Mouse (Mus musculus) adrenal gland, postnatal 10 days (tissue): ENCODE measurements at regions not wholly inside any gene's neighbourhood (a gene's known extent, or its start where the extent isn't known, plus 50 kb on each side); places are given as distances from the start of the nearest gene placed in this dataset.

Experiments
- DNase-seq: peaks from one replicate; pipeline ENCODE4 v3.0.0; 2021; ENCODE audit warnings: mixed read lengths

DNA sequence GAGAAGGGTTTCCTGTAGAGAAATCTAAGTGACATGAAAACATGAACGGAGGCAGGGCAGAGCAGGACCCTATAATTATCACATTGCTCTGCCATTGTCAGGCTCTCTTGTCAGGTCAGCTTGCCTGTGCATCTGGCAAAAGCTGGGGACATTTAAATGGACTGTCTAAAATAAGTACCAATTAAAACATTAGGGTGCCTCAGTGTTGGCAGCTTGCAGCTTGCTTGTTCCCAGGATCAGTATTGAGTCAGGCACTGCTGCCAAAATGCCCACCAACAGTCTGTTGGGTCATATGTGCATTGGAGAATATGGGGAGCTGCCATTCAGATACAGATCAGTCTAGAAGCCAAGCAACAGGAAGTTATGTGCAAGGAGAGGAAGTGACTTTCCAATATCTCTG lies 349.5 kb upstream of the B3gat1 start:
- DNase-seq = no peak

DNA sequence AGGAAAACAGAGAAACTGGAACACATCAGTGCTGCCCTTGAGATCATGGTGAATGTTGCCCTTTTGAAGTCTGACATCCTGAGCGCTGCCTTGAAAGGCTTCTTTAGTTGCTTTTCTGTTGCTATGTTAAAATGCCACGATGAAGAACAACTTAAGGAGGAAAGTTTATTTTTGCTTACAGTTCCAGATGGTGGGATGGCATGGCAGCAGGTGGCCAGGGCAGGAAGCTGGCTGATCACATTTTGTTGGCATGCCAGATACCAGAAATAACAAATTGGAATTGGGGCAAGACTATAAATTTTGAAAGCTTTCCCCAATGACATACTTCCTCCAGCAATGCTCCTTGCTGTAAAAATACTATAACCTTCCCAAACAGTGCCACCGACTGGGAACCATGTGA lies 334.9 kb upstream of the B3gat1 start:
- no peak for DNase-seq

DNA sequence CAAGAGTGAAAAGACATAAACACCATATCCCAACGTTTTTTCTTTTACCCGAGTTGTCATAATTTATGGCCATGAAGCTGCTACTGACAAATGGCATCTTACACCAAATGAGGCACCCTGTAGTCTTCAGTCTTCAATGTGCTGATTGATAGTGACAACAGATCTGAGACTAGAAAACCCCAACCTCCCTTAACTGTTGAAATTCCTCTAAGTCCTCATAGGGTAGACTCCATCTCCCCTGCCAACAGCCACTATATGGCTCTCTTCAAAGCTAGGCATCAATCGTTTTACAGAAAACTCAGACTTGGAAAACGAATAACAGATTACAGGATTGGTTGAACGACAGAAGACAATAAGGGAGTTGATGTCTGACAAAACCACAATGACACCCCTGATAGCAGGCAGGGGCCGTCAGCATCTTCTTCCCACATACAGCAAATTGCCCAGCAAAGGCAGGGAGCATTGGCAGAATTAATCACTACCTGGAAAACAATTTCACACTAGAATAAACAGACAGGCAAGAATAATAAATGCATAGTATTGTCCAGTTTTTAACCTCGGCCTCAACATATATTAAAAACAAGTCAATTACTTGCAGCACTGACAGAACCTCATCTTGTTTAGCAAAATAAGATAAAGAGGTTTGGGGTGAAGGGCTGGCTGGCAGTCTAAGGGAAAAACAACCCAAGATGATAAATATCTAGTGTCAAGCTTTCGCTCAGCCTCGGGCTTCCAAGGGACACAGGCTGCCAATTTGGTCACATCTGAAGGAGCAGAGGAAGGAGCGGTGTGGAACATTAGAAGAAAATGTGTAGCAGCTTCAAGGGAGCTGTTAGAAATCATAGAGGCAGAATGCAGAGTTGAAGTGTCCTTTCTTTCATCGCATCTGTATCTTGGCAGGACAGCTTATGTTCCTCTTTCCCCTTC lies 310.4 kb upstream of the B3gat1 start:
- no peak for DNase-seq

DNA sequence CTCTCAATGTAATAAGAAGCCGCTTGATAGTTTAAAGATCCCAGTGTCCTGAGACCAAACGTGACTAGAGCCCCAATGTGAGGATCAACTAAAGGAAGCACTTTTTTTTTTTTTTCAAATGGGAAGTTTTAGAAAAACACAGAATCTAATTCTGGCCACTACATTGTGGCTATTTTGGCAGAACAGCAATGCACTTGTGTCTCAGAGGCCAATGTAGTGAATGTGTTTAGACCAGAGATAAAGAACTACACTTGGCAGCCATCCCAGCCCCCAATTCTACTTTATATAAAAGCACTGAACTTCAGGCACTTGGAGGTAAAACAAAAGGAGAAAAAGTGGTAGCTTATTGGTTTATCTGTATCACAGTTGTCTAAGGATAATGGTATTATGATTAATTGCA lies 298.0 kb upstream of the B3gat1 start:
- no peak for DNase-seq

DNA sequence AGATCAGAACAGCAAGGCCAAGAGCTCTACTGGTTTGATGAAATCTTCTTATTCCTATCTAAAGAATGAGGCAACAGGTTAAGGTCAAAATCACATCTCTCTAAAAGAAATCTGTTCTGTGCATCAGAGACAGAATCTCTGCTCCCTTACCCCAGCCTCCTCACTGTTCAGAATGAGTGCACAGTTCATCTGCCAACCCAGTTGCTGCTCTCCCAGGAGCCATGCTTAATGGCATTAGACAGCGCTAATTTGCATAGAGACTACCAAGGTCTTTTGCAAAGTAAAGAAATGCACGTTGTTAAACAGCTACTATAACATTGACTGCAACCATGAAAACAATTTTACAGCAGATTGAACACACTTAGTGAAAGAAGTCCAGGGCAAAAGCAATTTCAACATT lies 296.3 kb upstream of the B3gat1 start:
- DNase-seq = no peak

DNA sequence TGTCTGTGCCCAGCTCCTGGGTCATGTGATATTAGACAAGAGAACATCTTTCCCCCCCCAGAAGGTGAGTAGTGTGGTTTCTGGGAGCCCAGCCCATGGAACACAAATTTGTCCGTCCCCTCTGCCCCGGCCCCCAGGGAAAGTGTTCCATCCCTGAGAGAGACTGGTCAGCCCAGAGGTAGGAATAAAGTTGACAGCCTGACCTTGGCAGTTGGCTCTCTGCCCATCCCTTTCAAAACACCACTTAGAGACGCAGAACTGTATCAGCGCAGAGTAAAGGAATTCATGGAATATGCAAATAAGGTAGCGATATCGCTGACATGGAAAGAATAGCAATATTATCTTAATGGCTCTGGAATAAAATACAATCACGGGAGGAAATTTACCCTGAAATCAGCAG lies 279.6 kb upstream of the B3gat1 start:
- peak; percentile 58 for DNase-seq

DNA sequence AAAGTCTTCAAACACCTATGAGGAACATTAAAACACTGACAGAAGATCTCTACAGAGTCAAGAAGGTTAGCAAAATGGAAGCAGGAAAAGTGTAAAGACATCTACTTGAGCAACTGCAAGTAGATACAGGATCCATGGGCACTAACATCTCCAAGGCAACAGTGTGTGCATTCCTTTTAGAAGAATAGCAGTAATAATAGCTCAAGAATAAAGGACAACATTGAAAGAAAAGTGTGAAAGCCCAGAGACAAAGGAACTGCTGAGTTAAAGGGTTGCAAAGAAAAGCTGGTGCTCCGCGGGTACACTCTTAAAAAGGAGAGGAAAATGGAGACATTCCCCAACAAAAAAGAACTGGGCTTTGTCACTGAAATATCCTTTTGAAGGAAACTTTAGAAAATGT lies 272.4 kb upstream of the B3gat1 start:
- no peak for DNase-seq

DNA sequence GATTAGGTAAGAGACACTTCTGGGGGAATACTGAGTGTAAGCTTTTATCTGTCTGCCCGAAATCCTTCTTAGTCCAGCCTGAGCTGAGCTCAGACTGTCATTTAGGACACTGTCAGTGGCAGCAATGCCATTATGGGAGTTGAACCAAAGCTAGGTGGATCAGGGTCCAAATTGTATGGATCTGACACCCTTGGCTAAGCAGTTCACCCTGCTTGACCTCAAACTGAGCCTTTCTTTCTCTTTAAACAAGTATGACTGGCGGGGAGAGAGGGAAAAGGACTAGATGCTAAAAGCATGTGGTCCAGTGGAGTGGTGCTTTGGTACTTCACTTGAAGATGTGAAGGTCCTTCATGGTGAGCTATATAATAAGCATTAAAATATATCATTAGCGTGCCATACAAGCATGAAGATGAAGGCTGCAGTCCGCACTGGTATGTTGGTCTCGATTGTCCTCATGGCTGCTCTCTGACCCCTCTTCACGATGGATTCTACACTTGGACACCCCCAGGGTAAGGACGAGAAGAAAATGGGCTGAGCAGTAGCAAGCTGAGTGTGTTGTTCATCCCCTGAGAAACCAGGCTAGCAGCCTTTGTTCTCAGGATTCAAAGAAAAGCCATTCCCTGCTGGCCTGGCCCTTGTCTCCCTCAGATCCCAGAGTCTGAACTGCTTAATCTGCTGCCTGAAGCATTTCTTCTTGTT lies 262.7 kb upstream of the B3gat1 start:
- DNase-seq = no peak

DNA sequence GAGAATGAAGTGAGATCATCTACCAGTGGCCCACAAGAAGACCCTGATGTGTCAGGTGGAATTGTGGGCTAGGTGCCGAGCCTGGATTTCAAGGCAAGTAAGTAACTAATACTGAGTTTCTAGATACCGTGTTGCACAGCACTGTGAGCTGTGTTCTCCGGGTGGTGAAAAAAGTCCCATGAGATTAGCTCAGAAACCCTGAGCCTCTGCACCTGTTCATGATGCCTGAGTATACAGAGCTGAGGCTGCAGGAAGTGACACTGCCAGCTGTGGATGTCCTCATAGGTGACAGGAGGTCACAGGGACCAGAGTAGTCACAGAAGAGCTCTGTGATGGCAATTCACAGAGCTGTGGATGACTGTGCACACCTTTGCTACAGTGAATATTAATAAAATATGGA lies 257.2 kb upstream of the B3gat1 start:
- no peak for DNase-seq

DNA sequence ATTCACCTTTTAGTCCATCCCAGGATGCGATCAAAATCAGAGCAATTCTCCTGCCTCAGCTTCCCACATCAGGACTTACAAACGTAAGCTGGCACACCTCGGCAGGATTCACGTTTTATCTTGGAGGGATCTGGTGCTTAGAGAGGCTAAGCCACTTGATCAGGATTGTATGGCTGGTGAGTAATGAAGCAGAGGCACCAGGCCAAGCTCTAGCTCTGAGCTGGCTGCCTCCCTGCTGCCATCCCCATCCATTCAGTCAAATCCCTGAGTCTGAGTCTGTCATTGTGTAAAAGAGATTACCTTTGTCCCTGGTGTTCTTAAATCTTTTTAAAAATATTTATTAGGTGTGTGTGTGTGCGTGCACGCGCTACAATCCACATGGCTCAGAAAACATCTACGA lies 252.6 kb upstream of the B3gat1 start:
- no peak for DNase-seq

DNA sequence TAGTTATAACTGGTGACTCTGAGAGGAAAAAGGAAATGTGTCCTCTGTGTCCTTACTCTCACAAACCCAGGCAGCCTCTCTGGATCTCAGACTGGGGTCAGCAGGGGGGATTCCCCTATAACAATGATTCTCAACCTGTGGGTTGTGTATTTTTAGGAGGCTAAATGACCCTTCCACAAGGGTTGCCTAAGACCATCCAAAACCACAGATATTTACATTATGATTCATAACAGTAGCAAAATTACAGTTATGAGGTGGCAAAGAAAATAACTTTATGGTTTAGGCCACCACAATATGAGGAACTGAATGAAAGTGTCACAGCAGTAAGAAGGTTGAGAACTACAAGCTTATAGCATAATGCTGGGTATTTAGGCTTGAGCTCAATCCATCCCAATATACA lies 251.6 kb upstream of the B3gat1 start:
- no peak for DNase-seq

DNA sequence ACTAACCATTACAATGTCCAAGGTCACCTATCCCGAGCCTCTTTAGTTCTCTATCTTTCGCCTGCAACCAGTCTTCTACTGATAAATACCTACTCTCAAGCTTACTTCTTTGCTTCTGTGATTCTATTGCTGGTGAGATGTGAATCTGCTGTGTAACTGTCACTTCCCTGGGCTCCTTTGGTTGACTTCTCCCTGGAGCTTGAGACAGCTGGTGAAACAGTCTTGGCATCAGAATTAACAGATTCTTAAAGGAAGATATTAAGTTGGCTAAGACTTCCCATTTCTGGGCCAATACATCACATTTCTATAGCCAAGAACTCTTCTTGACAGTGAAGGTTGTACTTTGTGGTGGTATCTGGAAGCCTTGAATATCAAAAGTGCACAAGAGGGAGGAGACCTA lies 239.8 kb upstream of the B3gat1 start:
- DNase-seq = no peak

DNA sequence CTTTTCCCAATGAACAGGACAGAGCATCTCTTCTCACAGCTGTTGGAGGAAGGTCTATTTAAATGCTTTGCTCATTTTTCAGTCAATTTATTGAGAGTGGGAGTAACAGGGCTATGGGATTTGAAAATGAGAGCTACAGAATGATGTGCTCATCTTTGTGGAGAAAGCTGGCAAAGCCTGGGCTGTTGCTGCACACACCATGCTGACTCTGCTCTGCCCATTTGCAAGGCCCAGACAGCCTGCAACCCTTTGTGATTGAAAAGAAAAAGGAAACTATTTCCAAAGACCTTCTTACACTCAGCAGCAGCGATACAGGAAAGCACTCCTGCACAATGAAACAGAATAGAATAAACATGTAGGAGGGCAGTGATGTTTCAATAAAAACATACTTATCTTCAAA lies 231.5 kb upstream of the B3gat1 start:
- no peak for DNase-seq

DNA sequence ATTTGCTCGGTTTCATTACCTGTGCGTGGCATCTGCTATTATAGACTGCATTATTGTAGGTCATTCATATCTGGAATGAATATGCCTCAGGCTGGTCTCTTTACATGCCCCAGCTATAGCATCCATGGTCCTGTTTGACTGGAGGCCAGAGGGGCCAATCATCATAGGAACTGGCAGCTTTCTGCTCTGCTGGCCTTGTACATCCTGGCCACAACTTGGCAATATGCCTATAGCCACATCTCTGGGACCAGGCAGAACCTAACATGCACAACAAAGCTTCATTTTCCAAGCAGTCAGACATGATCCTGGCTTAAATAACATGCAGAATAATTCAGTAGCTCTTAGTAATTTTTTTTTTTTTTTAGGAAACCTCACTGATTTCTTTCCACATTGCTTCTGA lies 227.6 kb upstream of the B3gat1 start:
- no peak for DNase-seq

DNA sequence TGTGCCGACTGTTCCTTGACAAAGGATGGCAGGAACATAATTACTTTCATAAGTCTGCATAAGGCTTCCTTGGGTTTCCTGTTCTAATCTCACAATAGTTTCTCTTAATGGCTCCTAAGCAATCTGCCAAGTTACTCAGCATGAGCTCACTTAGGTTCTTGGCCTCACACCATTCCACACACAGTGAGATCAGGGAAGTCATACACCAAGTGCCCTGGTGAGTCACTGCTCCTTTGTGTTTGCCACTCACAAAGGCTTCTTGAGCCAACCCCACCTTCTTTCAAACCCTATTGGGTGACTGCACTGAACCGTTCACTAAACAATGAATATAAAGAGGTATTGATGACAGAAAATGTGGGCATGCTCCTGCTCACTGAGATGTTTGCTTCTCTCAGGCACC lies 214.9 kb upstream of the B3gat1 start:
- DNase-seq = no peak

DNA sequence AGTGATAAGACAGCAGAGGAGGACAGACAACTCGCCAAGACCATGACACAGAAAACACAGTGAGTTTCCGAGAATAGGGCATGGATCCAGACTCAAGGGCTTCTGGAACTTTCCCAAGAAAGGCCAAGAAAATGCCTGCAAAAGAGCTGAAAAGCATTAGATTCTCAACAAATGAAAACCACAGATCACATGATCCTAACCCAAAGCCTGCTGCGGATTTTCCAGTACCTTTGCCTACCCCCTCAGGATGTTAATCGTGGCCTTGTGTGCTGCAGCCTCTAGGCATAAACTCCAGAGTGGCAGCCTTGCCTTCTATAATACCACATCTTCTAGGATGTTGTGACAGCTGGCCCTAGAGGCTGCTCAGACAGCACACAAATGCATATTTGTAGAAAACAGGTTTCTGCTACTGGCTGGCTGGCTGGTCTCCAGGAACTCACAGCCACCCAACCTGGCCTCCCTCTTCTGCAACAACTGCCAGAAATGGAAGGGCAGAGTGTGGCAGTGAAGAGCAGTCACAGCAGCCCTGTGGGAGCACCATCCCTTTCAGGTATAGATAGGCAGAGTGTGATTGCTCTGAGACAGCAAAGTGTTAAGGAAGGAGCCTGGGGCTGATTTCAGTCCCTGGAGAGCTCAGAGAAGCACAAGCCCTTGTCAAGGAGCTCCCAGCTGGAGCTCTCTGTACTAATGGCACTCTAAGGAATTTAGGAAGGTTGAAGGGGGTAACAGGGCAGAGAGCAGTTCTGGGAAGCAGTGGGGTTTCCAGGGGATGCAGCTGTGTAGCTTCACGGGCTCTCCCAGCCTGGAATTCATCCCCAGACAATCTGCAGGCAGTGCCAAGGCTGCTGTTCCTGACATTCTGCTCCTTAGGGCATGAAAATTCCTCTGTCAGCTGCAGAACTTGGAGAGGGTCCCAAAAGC lies 213.7 kb upstream of the B3gat1 start:
- peak; percentile 24 for DNase-seq

DNA sequence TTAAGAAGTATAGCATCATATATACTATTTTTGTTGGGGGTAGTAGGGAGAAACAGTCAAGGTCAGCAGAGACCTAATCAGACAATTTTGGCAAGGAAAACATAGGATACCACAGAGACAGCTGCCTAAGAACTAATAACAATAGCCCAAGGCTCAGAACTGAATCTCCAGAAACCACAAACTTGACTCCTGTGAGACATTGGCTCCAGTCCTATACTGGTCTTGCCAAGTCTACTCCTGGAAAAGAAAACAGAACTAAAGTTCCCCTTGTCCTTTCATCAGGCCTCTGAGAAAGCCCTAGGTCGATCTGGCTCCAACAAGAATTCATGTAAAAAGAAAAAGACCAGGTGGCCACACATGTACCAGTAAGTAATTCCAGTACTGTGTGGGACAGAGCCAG lies 209.4 kb upstream of the B3gat1 start:
- peak; percentile 13 for DNase-seq

DNA sequence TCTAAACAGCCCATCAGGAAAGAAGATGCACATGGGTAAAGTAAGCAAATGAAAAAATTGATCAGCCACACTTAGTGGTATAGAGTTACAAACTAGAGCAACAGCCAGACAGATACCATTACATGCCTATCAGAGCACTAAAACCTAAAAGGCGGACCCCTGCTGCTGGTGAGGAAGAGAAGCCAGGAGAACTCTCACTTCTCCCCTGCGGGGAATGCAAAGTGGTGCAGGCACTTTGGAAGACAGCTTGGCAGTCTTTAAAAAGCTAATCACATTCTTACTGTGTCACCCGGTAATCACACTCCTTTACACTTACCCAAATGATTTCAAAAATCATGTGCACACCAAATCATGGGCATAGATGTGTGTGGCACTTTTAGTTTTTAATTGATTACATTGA lies 204.8 kb upstream of the B3gat1 start:
- no peak for DNase-seq

DNA sequence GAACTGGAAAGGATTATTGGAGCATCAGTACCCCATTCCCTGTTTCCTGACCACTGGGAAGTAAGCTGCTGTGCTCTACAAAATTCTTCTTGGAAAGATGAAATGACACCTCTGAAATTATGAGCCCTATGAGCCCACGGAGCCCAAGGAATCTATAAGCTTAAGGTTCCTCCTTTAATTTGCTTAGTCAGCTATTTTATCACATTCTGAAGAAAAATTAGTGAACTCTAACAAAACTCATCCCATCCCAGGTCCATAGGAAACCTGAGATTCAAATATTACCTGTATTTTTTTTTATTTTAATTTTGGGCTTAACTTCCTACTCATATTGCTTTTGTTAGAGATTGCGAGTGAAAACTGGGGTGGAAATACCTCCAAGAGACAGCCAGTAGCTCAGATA lies 194.5 kb upstream of the B3gat1 start:
- DNase-seq = no peak

DNA sequence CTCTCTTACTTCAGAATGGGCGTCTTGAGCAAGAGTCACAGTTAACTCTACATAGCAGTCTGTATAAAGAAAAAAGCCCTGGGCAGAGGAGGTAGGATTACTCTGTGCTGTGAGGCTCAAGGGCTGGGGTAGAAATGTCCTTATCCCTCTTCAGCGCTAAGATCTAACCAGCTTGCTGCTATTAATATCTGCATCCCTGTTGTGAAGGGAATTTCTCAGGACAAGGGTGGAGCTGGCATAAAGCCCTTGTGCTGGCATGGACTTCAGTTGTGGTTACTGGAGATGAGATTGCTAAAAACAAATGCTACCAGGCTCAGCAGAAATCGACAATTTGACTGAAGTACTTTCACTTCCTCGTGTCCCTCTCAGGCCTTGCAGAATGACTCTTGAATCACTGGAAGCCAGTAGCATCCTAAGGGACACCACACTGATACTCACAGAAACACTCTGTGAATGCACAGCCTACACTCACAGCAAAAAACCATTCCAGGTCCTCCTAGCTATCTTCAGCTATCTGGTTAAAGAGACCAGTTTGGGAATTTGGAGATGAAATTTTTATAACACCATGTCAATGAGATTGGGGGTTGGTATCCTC lies 185.1 kb upstream of the B3gat1 start:
- peak; percentile 16 for DNase-seq

DNA sequence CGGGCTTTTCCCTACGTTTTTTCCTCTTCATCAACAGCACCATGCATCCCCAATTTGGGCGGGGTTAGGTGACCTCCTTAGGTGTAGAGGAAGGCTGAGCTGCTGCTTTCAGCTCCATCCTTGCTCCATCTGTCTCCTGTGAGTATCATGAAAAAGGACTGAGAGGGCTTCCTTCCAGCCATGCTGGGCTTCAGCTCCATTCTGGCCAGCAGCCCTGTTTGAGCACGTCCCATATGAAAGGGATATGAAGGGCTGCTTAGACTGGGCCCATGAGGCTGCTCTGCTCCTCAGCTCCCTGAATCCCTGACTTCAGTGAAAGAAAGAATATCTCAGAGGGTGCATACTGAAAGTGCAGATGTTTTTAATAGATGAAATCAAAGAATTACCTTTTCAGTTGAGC lies 184.4 kb upstream of the B3gat1 start:
- no peak for DNase-seq

DNA sequence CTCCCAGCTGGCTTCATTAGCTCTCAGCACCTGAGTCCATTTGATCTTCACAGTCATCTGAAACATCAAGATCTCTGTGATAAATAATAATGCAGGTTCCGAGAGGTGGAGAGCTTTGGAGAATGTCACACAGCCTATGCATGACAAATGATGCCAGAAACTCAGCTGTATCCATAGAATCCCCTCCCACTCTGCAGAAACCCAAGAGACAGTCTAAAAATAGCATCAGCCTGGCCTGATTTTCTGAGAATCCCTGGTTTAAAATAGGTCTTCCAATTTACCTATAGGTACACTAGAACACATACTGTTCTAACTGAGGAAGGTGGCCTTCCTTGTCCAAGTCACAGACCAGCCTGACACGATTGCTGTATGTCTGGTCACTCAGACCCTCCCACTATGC lies 184.0 kb upstream of the B3gat1 start:
- DNase-seq = no peak
